Mouse (Mus musculus): ENCODE measurements at regions not wholly inside any gene's neighbourhood (a gene's known extent, or its start where the extent isn't known, plus 50 kb on each side); places are given as distances from the start of the nearest gene placed in this dataset.

DNA sequence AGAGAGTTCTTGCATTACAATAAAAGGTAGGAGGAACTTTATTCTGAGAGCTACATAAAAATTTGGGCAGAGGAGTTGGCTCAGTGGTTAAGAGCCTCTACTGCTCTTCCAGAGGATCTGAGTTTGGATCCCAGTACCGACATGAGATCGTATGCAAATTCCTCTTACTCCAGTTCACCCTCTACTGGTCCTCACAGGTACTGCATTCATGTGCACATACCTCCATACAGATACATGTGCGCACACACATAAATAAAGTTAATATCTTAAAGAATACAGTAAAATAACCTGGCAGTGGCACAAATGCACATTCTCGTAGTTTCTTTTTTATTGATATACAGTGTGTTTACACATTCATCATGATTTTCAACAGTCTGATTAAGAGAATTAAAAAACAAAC lies 232.4 kb downstream of the Vps13c start:
- intact Hi-C loops (cut with DNase I), result no loop called here
- no peak for DNase-seq (ENCODE audit: extremely low spot score in 1 of 2, low spot score in 2 of 2)

DNA sequence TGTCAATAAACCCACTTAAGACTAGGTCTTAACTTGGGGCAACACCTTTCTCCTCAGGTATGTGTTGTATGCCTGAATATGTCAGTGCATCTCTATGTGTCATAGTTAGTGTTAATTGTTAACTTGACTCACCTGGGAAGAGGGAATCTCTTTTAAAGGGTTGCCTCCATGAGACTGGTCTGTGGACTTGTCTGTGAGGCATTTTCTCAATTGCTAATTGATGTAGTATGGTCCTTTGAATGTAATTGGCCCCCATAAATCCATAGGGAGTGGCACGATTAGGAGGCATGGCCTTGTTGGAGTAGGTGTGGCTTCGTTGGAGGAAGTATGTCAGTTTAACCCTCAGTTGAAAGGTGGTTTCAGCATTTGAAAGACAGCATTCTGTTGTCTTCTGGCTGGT lies 237.1 kb downstream of the Vps13c start:
- intact Hi-C loops (cut with DNase I), result no loop called here
- no peak for DNase-seq (ENCODE audit: extremely low spot score in 1 of 2, low spot score in 2 of 2)

DNA sequence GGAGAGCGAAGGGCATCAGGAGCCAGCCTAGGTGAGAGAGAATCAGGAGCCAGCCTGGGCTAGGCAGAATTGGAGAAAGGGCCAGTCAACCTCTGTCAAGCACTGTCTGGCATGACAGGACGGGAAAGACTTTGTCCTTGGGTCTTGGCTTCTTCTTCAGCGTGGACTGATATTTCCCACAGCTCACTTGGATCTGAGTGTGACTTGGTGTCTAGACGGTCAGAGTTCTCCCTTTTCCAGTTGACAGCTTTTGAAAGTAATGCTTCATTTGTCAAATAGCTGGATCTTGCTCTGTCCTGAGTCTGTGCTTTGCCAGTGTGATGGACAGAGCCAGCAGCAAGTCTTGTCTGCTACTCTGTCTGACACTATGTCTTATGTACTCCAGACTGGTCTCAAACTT lies 243.1 kb downstream of the Vps13c start:
- no peak for DNase-seq (ENCODE audit: extremely low spot score in 1 of 2, low spot score in 2 of 2)
- intact Hi-C loops (cut with DNase I), result no loop called here

- DNase-seq (ENCODE audit: extremely low spot score in 1 of 2, low spot score in 2 of 2), result no peak
- intact Hi-C loops (cut with DNase I), result no loop called here
These were observed 244.8 kb downstream of the Vps13c start for GRCm38 (mm10) chr9:68084966-68085365.

DNA sequence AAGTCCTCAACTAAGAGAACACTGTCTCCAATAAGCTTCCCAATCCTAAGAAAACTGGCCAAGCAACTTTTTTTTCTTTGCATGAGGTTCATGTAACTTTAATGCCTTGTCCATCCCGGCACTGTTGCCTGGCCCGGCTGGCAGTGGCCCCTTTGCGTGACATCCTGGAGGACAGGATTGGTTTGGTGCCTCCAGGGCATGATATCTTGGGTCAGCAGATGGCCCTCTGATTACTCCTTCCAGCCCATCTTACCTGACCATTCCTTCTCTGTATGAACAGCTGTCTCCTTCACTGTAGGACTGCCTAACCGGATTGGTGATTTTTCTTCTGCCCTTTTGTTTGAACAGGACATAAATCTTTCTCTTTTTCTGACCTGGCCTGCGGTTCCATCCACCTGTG lies 254.4 kb downstream of the Vps13c start:
- intact Hi-C loops (cut with DNase I), result no loop called here
- no peak for DNase-seq (ENCODE audit: extremely low spot score in 1 of 2, low spot score in 2 of 2)

DNA sequence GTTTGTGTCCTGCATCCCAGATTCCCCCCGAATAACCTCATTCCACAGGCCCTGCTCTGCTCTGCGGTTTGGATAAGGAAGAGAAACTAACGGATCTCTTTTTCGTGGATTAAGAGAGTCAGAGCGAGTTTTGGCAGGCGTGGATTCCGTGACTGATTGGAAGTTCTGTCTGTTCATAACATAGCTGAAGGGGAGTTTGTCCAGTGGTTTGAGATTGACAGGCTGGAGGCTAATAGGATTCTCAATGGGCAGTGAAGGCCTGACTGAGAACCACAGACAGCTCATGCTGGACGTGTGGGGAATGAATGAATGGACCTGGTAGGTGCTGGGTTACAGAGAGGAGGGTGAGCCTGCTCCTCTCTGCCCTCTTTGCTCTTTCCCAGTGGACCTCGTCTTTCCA lies 269.6 kb downstream of the Vps13c start:
- intact Hi-C loops (cut with DNase I), result no loop called here
- no peak for DNase-seq (ENCODE audit: extremely low spot score in 1 of 2, low spot score in 2 of 2)

DNA sequence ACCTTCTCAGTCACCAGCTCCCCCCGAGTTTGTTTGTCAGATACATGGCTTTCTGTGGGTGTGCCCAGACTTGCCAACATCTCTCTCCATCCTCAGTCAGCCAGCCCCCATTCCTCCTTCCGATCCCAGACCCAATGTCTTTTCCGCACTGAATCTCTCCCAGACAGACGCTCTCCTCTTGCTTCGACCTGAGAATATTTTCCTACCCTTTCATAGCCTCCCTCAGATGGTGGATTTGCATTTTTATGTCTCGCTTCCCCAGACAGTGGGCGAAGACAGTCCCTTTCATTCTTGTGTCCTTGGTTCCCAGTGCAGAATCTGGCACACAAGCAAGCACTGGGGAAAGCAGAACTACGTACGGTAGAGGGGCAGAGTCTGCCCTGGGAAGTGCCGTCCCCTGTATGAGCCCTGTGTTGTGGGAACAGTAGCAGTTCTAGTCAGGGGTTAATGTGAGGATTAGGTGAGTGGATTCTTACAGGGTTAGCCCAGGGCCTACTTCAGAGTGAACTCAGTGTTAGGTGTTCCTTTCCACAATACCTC lies 275.0 kb downstream of the Vps13c start:
- no peak for DNase-seq (ENCODE audit: extremely low spot score in 1 of 2, low spot score in 2 of 2)
- intact Hi-C loops (cut with DNase I), result no loop called here

GRCm38 (mm10) chr9:68116221-68116741 lies 276.1 kb downstream of the Vps13c start:
- intact Hi-C loops (cut with DNase I), result no loop called here
- DNase-seq (ENCODE audit: extremely low spot score in 1 of 2, low spot score in 2 of 2), result peak; percentile 22 to 31

GRCm38 (mm10) chr9:68118266-68118665 lies 278.1 kb downstream of the Vps13c start:
- intact Hi-C loops (cut with DNase I), result no loop called here
- DNase-seq (ENCODE audit: extremely low spot score in 1 of 2, low spot score in 2 of 2), result no peak

GRCm38 (mm10) chr9:68122266-68122665 lies 282.1 kb downstream of the Vps13c start:
- no peak for DNase-seq (ENCODE audit: extremely low spot score in 1 of 2, low spot score in 2 of 2)
- intact Hi-C loops (cut with DNase I), result no loop called here

GRCm38 (mm10) chr9:68131263-68131662 lies 291.1 kb downstream of the Vps13c start:
- DNase-seq (ENCODE audit: extremely low spot score in 1 of 2, low spot score in 2 of 2), result peak in 1 of 2 experiments; percentile 27
- intact Hi-C loops (cut with DNase I), result no loop called here

DNA sequence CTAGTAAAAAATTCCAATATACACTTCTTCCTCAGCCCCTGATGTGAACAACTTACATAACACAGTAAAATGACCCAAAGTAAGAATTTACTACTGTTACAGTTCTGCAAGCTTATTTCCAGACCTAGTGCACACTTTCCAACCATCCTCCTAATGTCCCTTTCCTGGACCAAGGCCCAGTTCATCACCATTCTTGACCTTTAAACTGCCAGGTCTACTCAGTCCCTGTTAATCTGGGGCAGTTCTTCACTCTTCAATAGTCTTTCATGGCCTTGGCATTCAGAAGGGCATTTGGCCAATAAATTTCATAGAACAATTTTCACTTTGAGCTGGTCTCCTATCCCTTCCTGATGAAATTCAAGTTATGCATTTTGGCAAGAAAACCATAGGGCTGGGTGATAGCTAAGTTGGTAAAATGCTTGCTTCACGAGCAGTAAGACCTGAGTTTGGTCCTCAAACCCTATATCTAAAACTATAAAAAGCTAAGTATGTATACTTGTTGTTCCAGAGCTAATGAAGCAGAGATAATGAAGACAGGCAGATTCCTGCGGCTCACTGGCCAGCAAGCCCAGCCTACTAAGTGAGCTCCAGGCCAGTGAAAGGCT lies 295.4 kb downstream of the Vps13c start:
- intact Hi-C loops (cut with DNase I), result no loop called here
- DNase-seq (ENCODE audit: extremely low spot score in 1 of 2, low spot score in 2 of 2), result no peak

GRCm38 (mm10) chr9:68162813-68163570 lies 322.8 kb downstream of the Vps13c start:
- intact Hi-C loops (cut with DNase I), result no loop called here
- DNase-seq (ENCODE audit: extremely low spot score in 1 of 2, low spot score in 2 of 2), result no peak

DNA sequence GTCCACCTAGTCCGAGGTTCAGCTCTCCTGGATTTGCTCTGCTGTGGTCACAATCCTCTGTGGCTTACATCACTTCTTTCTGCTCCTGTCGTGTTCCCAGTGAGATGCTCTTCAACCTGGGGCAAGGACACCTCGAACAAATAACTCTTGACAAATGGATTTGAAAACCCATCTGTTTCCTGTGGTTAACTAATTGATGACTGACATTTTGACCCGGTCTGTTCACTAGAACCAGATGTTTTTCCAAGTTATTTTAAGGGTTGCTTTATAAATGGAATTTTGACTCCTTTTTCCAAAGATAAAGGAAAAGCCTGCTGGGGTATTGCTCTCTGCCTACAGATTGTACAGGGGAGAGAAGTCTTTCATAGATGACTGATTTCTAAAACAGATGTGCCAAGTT lies 326.4 kb downstream of the Vps13c start:
- no peak for DNase-seq (ENCODE audit: extremely low spot score in 1 of 2, low spot score in 2 of 2)

DNA sequence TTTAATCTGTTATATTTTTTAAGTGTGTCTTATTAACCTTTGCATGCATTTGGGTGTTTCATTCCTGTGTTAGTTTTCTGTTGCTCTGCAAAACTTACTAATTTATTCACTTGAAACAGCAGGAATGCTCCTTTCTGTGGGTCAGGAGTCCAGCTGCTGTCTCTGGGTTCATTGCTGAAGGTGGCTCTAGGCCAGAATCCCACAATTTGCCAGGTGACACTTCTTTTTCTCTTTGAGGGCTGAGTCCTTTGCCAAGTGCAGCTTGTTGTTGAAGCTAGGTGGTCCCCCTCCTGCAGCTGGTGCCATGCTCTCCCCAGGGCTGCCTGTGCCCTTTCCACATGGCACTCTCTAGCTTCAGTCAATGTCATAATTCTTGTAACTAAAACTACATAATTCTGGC lies 348.7 kb downstream of the Vps13c start:
- intact Hi-C loops (cut with DNase I), result no loop called here
- no peak for DNase-seq (ENCODE audit: extremely low spot score in 1 of 2, low spot score in 2 of 2)

More for the DNA sequence above, 326.4 kb downstream of the Vps13c start:
- intact Hi-C loops (cut with DNase I), result no loop called here

- no peak for DNase-seq (ENCODE audit: extremely low spot score in 1 of 2, low spot score in 2 of 2)
- intact Hi-C loops (cut with DNase I), result no loop called here
These were observed 359.6 kb downstream of the Vps13c start for GRCm38 (mm10) chr9:68199831-68200230.

DNA sequence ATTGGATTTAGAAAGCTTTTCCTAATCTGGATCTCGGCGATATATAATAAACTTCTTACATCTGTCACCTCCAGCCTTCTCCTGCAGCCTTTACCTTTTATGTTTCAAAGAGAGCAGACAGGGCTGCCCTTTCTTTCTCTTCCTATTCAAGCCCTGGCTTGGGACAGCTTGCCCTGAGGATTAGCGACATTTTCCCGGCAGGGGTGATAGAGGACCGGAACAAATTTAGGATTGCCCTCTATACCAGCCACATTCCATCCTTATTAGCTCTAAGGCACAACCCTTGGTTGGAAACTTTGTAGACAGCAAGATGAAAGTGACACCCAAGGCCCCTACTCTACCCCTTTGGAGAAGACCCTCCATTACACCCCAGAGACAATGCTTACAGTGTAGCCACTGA lies 360.8 kb downstream of the Vps13c start:
- intact Hi-C loops (cut with DNase I), result no loop called here
- no peak for DNase-seq (ENCODE audit: extremely low spot score in 1 of 2, low spot score in 2 of 2)

DNA sequence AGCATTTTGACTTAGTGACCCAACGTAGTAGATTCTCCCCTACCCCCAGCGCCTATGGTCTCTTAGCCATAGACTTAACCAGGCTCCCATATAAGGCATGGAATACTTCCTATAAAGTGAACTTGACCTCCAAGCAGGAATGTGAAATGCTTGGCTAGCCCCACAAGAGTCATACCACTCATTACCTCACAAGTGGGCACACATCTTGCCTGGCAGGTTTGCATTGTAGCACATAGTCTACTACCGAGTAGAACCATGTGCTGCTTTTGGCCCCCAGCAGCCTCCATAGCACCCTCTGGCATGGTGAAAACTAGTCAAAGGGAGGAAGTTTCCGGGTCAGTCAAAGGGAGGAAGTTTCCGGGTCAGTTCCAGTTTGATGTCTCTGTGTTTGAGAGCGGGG lies 385.5 kb downstream of the Vps13c start:
- no peak for DNase-seq (ENCODE audit: extremely low spot score in 1 of 2, low spot score in 2 of 2)
- intact Hi-C loops (cut with DNase I), result no loop called here

- intact Hi-C loops (cut with DNase I), result no loop called here
- peak in 1 of 2 experiments; percentile 24 for DNase-seq (ENCODE audit: extremely low spot score in 1 of 2, low spot score in 2 of 2)
These were observed 390.9 kb downstream of the Vps13c start for GRCm38 (mm10) chr9:68231131-68231530.

DNA sequence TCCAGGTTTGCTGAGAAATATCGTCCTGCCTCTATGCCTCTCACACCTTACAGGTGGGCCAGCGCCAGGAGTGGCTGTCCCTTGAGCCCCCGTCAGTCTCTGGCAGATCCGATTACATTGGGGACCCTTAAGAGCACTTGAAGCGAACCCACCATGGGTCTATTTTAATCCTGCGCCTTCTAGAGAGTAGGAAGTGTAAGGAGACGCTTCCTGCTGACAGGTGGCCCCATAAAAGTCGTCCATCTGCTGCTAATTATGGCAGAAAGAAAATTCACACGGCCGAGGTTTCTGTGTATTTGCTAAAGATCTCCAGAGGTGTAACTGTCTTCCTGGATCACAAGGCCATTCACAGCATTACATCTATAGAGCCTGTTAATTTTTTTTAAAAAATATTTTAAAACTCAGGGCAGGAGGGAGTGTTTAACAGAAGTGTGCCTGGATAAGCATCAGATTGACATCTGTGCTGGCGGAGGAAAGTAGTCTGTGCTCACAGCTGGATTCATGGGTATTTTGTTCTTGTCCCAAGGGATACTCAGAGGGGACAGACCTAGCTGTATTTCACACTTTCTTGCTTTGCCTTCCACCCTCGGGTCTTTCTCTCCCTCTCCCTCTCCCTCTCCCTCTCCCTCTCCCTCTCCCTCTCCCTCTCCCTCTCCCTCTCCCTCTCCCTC lies 394.9 kb downstream of the Vps13c start:
- DNase-seq (ENCODE audit: extremely low spot score in 1 of 2, low spot score in 2 of 2), result peak in 1 of 2 experiments; percentile 13
- intact Hi-C loops (cut with DNase I), result no loop called here
